Mouse (Mus musculus): ENCODE measurements around the gene Mfsd14a.
A peak's percentile ranks its signal among the peaks of the same experiment; 100 is the strongest.

Mfsd14a gene

GRCm38 (mm10) chr3:116599705-116600104, 62.8 kb downstream of the Mfsd14a start:
- no peak for DNase-seq (ENCODE audit: low spot score in 2 of 2)

GRCm38 (mm10) chr3:116595603-116595991, 66.9 kb downstream of the Mfsd14a start:
- no peak for DNase-seq (ENCODE audit: low spot score in 2 of 2)

GRCm38 (mm10) chr3:116594728-116595602, 67.5 kb downstream of the Mfsd14a start, which contains the start of gene Sass6:
Gene Sass6, plus strand, starts transcription at chr3:116594982.
- DNase-seq (ENCODE audit: low spot score in 2 of 2), result peak; percentile 98 to 100

- DNase-seq (ENCODE audit: low spot score in 2 of 2), result no peak
Observed at GRCm38 (mm10) chr3:116594076-116594727, 68.3 kb downstream of the Mfsd14a start.

- DNase-seq (ENCODE audit: low spot score in 2 of 2), result no peak
Observed at GRCm38 (mm10) chr3:116582201-116582600, 80.3 kb downstream of the Mfsd14a start.

Data from spleen, postnatal 10 days (tissue).